Mouse (Mus musculus): Measurements from ENCODE around the gene Cnih3.
A peak's percentile ranks its signal among the peaks of the same experiment; 100 is the strongest.

Cnih3 gene

DNA sequence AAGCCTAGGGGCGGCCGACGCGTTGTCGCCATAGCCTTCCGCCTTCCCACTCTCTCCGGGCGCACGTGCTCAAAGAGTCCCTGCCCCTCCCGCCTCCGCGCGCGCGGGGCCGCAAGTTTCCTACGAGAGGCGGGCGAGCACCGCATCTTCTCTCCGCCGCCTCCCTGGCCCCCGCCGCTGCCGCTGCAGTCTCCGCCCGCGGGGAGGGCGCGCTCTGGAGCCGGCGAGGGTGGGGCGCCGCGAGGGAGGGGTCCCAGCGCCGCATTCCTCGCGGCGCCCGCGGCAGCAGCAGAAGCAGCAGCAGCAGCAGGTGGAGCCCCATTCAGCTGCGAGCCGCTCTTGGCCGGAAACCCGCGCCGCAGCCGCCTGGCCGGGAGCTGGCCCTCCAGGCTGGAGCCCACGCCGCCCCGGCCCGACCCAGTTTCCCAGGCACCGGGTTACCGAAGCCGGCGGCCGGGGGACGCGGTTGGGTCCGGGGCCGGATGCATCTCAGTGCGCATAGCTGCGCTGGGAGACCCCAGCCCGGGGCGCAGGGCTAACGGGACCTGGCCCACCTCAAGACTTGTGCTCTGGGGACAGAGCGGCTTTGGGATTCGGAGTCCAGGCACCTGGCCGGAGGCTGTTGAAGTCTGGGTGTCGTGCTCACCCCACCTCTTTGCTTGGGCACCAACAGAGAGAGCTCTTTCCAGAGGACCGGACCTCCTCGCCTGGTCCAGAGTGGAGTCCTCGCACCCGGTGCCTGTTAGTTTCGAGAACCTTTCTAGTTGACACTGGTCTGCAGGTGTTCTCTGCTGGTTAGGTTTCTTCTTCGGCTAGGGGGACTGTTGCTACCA is at the start of gene Cnih3:
Gene Cnih3, plus strand, starts transcription at position 262 of the 833 bp plus-strand sequence.
- no peak for DNase-seq (ENCODE audit: low spot score)

- no peak for DNase-seq (ENCODE audit: low spot score)
Observed at GRCm38 (mm10) chr1:181307981-181308380, 44.4 kb upstream of the Cnih3 start.

- no peak for DNase-seq (ENCODE audit: low spot score)
Observed at GRCm38 (mm10) chr1:181310712-181311111, 41.7 kb upstream of the Cnih3 start.

DNA sequence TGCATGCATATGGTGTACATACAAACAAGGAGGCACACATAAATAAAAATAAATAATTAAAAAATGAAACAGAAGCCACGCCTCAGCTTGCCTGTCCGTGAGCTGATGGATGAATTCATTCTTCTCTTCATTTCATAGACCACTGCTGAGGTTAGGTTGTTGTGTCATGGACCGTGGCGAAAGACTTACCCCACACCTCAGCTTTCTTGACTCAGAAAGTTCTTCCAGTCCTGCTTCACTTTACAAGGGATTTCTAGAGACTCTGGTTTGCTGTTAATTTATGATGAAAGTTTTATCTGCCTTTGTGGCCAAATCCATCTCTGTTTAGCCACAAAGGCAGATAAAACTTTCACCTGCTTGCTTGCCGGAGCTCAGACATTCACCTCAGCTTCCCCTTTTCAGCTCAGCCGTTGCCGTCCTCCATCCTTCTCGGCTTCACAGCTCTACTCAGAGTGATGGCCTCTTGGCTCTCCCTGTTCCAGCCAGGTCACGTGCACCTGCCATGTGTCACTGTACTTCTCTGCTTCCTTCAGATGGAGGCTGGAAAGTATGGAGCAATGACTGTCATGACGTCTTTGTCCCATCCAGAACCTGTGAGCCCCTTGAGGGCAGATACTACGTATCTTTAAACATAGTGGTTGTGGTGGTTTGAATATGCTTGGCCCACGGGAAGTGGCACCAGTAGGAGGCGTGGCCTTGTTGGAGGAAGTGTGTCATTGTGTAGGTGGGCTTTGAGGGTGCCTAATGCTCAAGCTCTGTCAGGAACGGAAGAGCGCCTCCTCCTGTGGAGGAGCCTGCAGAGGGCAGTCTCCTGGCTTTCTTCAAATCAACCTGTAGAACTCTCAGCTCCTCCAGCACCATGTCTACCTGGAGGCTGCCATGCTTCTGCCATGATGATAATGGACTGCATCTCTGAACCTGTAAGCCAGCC is 40.0 kb upstream of the Cnih3 start:
- DNase-seq (ENCODE audit: low spot score) = no peak

- DNase-seq (ENCODE audit: low spot score) = no peak
Observed at GRCm38 (mm10) chr1:181313046-181313415, 39.4 kb upstream of the Cnih3 start.

DNA sequence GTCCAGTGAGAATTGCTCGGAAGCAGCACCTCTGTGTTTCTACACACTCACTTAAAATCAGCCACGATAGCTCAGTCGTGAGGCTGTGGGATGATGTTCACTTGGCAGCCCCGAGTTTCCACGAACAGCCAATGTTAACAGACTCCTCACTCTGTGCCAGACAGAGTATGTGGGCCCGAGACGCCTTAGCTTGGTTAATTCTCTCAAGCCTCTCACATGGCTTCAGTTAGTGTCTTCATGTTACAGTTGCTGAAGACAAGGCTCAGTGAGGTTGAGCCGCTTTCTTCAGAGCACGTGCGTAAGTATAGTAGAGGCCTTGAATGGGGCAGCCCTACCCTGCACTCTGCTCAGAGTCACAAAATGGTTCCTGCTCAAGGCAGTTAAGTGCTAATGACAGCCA is 38.1 kb upstream of the Cnih3 start:
- no peak for DNase-seq (ENCODE audit: low spot score)

- no peak for DNase-seq (ENCODE audit: low spot score)
Observed at GRCm38 (mm10) chr1:181315350-181315749, 37.1 kb upstream of the Cnih3 start.

DNA sequence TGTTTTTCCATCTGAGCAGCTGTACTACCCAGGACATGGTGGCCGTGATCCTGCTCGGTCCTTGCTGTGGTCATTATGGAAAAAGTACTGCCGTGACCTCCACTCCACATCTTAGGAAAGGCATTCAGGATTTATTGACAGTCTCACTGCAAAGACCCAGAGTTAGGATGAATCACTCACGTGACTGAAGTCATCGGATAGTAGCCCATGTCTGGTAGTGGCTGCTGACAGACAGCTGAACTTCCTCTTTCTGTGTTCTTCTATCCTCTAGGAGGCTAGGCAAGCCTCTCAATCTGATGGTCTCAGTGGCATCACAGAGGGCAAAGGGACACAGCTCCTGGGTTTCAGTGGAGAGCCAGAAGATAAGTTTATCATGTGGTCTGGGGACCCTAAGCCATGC is 35.9 kb upstream of the Cnih3 start:
- no peak for DNase-seq (ENCODE audit: low spot score)

- DNase-seq (ENCODE audit: low spot score) = no peak
Observed at GRCm38 (mm10) chr1:181319466-181319865, 33.0 kb upstream of the Cnih3 start.

- no peak for DNase-seq (ENCODE audit: low spot score)
Observed at GRCm38 (mm10) chr1:181321149-181321548, 31.3 kb upstream of the Cnih3 start.

GRCm38 (mm10) chr1:181323134-181323533 is 29.3 kb upstream of the Cnih3 start:
- DNase-seq (ENCODE audit: low spot score) = no peak

GRCm38 (mm10) chr1:181327137-181327536 is 25.3 kb upstream of the Cnih3 start:
- DNase-seq (ENCODE audit: low spot score) = no peak

DNA sequence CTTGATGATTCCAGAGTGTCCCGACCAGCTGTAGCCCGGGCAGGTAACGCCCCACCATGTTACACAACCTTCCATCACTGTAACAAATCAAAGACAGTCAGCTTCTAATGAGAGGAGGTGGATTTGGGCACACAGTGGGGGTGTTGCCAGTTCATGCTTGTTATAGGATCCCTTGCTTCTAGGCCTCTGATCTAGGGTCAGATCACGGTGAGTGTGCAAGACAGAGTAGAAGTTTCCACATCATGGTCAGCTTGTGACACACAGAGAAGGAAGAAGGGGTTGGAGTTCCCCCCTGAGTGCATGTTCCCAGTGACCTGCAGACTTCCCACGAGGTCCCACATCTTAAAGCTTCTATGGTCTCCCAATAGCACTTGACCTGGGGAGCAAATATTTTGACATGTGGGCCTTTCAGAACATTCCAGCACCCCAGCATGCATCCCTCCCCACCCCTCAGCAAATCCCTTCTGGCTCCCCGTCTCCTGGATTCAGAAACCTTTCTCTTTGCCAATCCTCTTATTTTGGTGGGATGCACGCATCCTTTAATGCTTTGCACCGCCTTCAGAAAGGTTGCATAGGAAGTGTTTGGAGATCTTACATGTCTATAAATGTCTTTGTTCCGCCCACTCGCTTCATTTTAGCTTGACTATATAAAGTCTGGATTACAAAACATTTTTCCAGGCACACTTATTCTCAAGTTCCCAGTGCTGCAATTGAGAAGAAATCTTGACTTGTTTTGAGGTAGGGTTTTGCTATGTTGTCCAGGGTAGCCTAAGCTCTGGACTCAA is 24.6 kb upstream of the Cnih3 start:
- DNase-seq (ENCODE audit: low spot score) = peak; percentile 53

GRCm38 (mm10) chr1:181329110-181329509 is 23.3 kb upstream of the Cnih3 start:
- no peak for DNase-seq (ENCODE audit: low spot score)

DNA sequence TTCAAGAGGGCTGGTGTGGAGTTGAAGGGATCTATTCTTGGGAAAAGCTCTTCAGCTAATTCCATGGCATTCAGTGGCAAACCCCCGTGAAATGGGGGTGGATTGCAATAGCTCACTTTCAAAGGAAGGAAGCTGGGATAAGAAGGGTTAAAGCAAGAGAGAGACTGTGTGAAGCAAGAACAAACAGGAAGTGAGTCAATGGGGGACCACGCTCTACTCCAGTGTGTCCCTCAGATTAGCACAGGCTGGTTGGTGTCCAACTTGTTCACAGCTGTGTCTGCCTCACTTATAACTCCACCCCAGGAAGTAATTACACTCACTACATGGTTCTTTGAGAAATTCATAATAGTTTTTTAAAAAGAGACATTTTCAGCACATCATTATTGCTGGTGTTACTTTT is 19.8 kb upstream of the Cnih3 start:
- no peak for DNase-seq (ENCODE audit: low spot score)

- no peak for DNase-seq (ENCODE audit: low spot score)
Observed at GRCm38 (mm10) chr1:181334329-181335018, 18.0 kb upstream of the Cnih3 start.

DNA sequence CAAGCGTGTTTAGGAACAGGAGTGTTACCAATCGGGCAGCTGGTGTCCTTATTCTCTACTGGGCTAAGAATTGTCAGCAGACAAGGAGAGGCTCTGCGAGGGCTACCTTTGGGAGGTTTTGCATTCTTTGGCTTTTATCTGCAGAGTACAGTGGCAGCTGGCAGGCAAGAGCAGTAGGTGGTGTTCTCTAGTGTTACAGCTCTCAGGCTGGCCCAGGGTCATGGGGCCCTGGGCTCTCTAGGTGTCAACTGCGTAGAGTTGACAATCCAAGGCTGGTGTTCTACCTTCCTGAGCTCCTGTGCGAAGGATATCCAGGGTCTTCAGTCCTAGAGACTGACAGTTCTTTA is 17.4 kb upstream of the Cnih3 start:
- DNase-seq (ENCODE audit: low spot score) = no peak

- no peak for DNase-seq (ENCODE audit: low spot score)
Observed at GRCm38 (mm10) chr1:181335388-181335787, 17.0 kb upstream of the Cnih3 start.

DNA sequence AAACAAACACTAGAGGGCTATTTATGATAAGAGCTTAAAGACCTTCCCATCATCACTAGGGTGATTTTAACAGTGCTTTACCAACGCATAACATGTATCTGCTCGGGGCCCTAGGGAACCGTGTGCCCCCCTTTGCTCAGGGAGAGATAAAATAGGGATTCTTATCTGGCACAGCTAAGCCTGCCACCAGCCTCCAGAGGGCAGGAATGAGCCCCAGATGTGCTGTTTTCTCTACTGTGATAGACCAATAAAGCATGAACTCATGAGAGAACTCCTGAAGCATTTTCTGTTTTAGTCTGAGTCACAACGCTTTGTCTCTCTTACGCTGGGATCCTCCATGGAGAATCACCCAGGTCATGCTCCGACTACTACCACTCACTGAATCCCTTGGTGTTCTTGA is 15.6 kb upstream of the Cnih3 start:
- no peak for DNase-seq (ENCODE audit: low spot score)

- no peak for DNase-seq (ENCODE audit: low spot score)
Observed at GRCm38 (mm10) chr1:181339106-181339505, 13.3 kb upstream of the Cnih3 start.

DNA sequence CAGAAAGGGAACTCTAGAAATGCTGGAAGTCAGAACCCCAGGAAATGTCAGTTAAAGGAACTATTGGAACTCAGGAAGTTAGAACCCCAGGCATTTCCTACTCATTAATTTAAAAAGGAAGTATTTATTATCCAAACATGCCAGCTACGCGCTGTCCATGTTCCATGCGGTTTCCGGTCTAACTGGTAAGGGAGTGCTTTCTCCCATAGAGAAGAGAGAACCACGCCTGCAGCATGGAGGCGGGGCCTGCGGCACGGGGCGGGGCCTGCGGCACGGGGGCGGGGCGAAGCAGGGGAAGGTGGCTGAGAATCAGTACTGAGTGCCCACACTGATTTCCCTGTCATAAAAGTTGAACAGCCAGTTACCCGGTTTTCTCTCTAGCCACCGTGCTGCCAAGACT is 6.9 kb upstream of the Cnih3 start:
- no peak for DNase-seq (ENCODE audit: low spot score)

DNA sequence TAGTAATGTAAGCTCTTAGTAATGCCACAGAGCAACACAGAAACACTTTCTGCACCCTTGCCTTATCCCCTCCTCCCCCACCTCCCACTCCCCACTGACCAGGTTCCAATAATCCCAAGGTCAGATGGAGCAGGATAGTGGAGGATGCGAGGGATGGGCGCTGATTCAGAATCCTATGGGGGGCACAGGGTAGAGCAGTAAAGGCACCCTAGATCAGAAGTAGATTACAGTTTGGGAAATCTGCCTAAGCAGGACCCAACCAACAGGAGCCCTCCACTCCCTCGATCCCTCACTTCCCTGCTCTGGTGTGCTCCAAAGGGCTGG is 423 bp upstream of the Cnih3 start:
- DNase-seq (ENCODE audit: low spot score) = no peak

All from left cerebral cortex, adult 11 months (tissue).